Mouse (Mus musculus) monocyte, adult 2 months (primary cell): ENCODE data around the gene Xab2.

Source experiments
- DNase-seq, 2 experiments: peaks; one replicate each; pipeline ENCODE4 v3.0.0; 2022; ENCODE audit warnings: low spot score in 2 of 2, low read depth in 1 of 2

Gene Xab2

GRCm38 (mm10) chr8:3621199-3621970, at the start of gene Xab2, which contains the start of gene Pet100:
Gene Xab2, minus strand, starts transcription at chr8:3621316.
Gene Pet100, plus strand, starts transcription at chr8:3621548.
- DNase-seq = peak; percentile 97

- peak; percentile 60 to 71 for DNase-seq
These were observed 49.3 kb upstream of the Xab2 start for GRCm38 (mm10) chr8:3670388-3670787.

- peak in 1 of 2 experiments; percentile 34 for DNase-seq
These were observed 44.4 kb upstream of the Xab2 start, which contains the start of gene Mcemp1 for GRCm38 (mm10) chr8:3665507-3665906. Gene Mcemp1, plus strand, starts transcription at chr8:3665754.

- DNase-seq = peak; percentile 27 to 57
These were observed 43.3 kb upstream of the Xab2 start for GRCm38 (mm10) chr8:3664405-3664804.

GRCm38 (mm10) chr8:3660889-3661288, 39.8 kb upstream of the Xab2 start:
- no peak for DNase-seq

- DNase-seq = no peak
These were observed 35.7 kb upstream of the Xab2 start for GRCm38 (mm10) chr8:3656725-3657381.

- no peak for DNase-seq
These were observed 34.4 kb upstream of the Xab2 start, which contains the start of gene Retn for GRCm38 (mm10) chr8:3655526-3655925. Gene Retn, plus strand, starts transcription at chr8:3655770.

GRCm38 (mm10) chr8:3654726-3655508, 33.8 kb upstream of the Xab2 start:
- no peak for DNase-seq

- no peak for DNase-seq
These were observed 31.7 kb upstream of the Xab2 start for GRCm38 (mm10) chr8:3652845-3653244.

GRCm38 (mm10) chr8:3648990-3649389, 27.9 kb upstream of the Xab2 start:
- DNase-seq = no peak

GRCm38 (mm10) chr8:3648268-3648667, 27.2 kb upstream of the Xab2 start:
- DNase-seq = peak in 1 of 2 experiments; percentile 9

GRCm38 (mm10) chr8:3647561-3647960, 26.4 kb upstream of the Xab2 start:
- no peak for DNase-seq

GRCm38 (mm10) chr8:3646824-3647531, 25.9 kb upstream of the Xab2 start:
- no peak for DNase-seq

- DNase-seq = peak; percentile 62 to 79
These were observed 24.7 kb upstream of the Xab2 start for GRCm38 (mm10) chr8:3645804-3646203.

- DNase-seq = no peak
These were observed 10.4 kb upstream of the Xab2 start for GRCm38 (mm10) chr8:3631478-3631875.

- DNase-seq = peak; percentile 44 to 63
These were observed 9.7 kb upstream of the Xab2 start, which contains the start of gene Stxbp2 for GRCm38 (mm10) chr8:3630647-3631477. Gene Stxbp2, plus strand, starts transcription at chr8:3630955.

- DNase-seq = peak in 1 of 2 experiments; percentile 28
These were observed 6.9 kb upstream of the Xab2 start for GRCm38 (mm10) chr8:3628014-3628413.

- DNase-seq = no peak
These were observed 5.9 kb upstream of the Xab2 start for GRCm38 (mm10) chr8:3626971-3627370.

GRCm38 (mm10) chr8:3625445-3625844, 4.3 kb upstream of the Xab2 start, which contains the start of gene Pcp2:
Gene Pcp2, minus strand, starts transcription at chr8:3625545.
- no peak for DNase-seq

- DNase-seq = no peak
These were observed 1.0 kb upstream of the Xab2 start for GRCm38 (mm10) chr8:3622119-3622518.
